Mouse (Mus musculus) MEL (cell line): ENCODE measurements around the gene Slfn2. TPM values are rescaled to one million over a fixed set of nuclear protein-coding genes. Genes with fewer than 3 reads are reported as not detected.

Experiments used
- DNase-seq: peaks from one replicate; pipeline ENCODE4 v3.0.0; 2011; ENCODE audit warnings: low read depth, low spot score
- H3K27ac ChIP-seq: 2 replicates; pipeline ENCODE4 v1.5.1; 2012; ENCODE audit warnings: low read depth, mild to moderate bottlenecking, control low read depth, low read length, moderate library complexity; ENCODE audit not compliant: control insufficient read depth
- H3K27me3 ChIP-seq, 2 experiments: fragments of 150-350 bp in 1 of 2; sonication (generic) in 1 of 2; 2 replicates each; pipeline ENCODE4 v1.6.1; 2012; ENCODE audit warnings: low read length in 2 of 2, mild to moderate bottlenecking in 2 of 2, improper control_type of control experiment in 1 of 2, moderate library complexity in 1 of 2; ENCODE audit not compliant: insufficient read depth in 2 of 2, control insufficient read depth in 1 of 2
- H3K36me3 ChIP-seq, 2 experiments: 2 replicates each; pipeline ENCODE4 v1.6.1; 2012 to 2014; ENCODE audit warnings: low read length in 2 of 2, improper control_type of control experiment in 1 of 2, inconsistent platforms in 1 of 2, mild to moderate bottlenecking in 1 of 2; ENCODE audit not compliant: insufficient read depth in 2 of 2, control insufficient read depth in 1 of 2
- H3K4me1 ChIP-seq, 2 experiments: fragments of 150-350 bp in 1 of 2; sonication (generic) in 1 of 2; 2 replicates each; pipeline ENCODE4 v1.6.1; 2012; ENCODE audit warnings: low read length in 2 of 2, improper control_type of control experiment in 1 of 2, mild to moderate bottlenecking in 1 of 2; ENCODE audit not compliant: insufficient read depth in 2 of 2, control insufficient read depth in 1 of 2
- H3K4me3 ChIP-seq, 2 experiments: fragments of 150-350 bp in 1 of 2; sonication (generic) in 1 of 2; 2 replicates each; pipeline ENCODE4 v1.5.1; 2012; ENCODE audit warnings: low read depth in 2 of 2, low read length in 2 of 2, mild to moderate bottlenecking in 2 of 2, moderate library complexity in 2 of 2, control low read depth in 1 of 2, improper control_type of control experiment in 1 of 2; ENCODE audit not compliant: control insufficient read depth in 1 of 2, insufficient read depth in 1 of 2
- H3K79me2 ChIP-seq: 2 replicates; pipeline ENCODE4 v1.6.1; 2012; ENCODE audit warnings: mild to moderate bottlenecking, low read length, moderate library complexity; ENCODE audit not compliant: control insufficient read depth, poor library complexity, insufficient read depth
- H3K9ac ChIP-seq: 2 replicates; pipeline ENCODE4 v1.6.1; 2012; ENCODE audit warnings: low read depth, mild to moderate bottlenecking, control low read depth, low read length, moderate library complexity; ENCODE audit not compliant: control insufficient read depth, poor library complexity, severe bottlenecking
- H3K9me3 ChIP-seq: fragments of 150-350 bp; sonication (generic); replicated peaks from 2 replicates; pipeline ENCODE4 v1.6.1; 2012; ENCODE audit warnings: mild to moderate bottlenecking, low read length, improper control_type of control experiment, moderate library complexity; ENCODE audit not compliant: insufficient read depth
- BHLHE40 ChIP-seq: IDR thresholded peaks from 2 replicates; pipeline ENCODE4 v1.6.1; 2012; ENCODE audit warnings: low read depth, mild to moderate bottlenecking, inconsistent platforms, low read length, improper control_type of control experiment, borderline replicate concordance
- E2F4 ChIP-seq: IDR thresholded peaks from 2 replicates; pipeline ENCODE4 v1.6.1; 2011; ENCODE audit warnings: low read depth, low read length, improper control_type of control experiment, borderline replicate concordance
- EP300 ChIP-seq, 2 experiments: IDR thresholded peaks; 2 replicates each; pipeline ENCODE4 v1.6.1; 2011; ENCODE audit warnings: improper control_type of control experiment in 2 of 2, low read length in 2 of 2, low read depth in 1 of 2, mild to moderate bottlenecking in 1 of 2
- GABPA ChIP-seq: IDR thresholded peaks from 2 replicates; pipeline ENCODE4 v1.6.1; 2012; ENCODE audit warnings: low read depth, mild to moderate bottlenecking, inconsistent platforms, low read length, improper control_type of control experiment, moderate library complexity
- GATA1 ChIP-seq: IDR thresholded peaks from 2 replicates; pipeline ENCODE4 v1.6.1; 2011; ENCODE audit warnings: low read depth, low read length, improper control_type of control experiment
- HCFC1 ChIP-seq: IDR thresholded peaks from 2 replicates; pipeline ENCODE4 v1.6.1; 2012; ENCODE audit warnings: low read depth, mild to moderate bottlenecking, inconsistent platforms, low read length, improper control_type of control experiment, moderate library complexity
- KAT2A ChIP-seq: conservative IDR thresholded peaks from 2 replicates; pipeline ENCODE4 v1.6.1; 2012; ENCODE audit warnings: low read depth, low read length, improper control_type of control experiment, inconsistent platforms
- MAZ ChIP-seq: IDR thresholded peaks from 2 replicates; pipeline ENCODE4 v1.6.1; 2012; ENCODE audit warnings: low read depth, mild to moderate bottlenecking, inconsistent platforms, low read length, improper control_type of control experiment
- MYB ChIP-seq: IDR thresholded peaks from 2 replicates; pipeline ENCODE4 v1.6.1; 2011; ENCODE audit warnings: mild to moderate bottlenecking, low read depth, low read length, improper control_type of control experiment
- MYC ChIP-seq: IDR thresholded peaks from 2 replicates; pipeline ENCODE4 v1.6.1; 2011; ENCODE audit warnings: low read depth, mild to moderate bottlenecking, low read length, improper control_type of control experiment, moderate library complexity
- NELFE ChIP-seq: IDR thresholded peaks from 2 replicates; pipeline ENCODE4 v1.6.1; 2011; ENCODE audit warnings: low read depth, low read length, improper control_type of control experiment
- NRF1 ChIP-seq: IDR thresholded peaks from 2 replicates; pipeline ENCODE4 v1.6.1; 2014; ENCODE audit warnings: low read depth, mild to moderate bottlenecking, inconsistent platforms, low read length, improper control_type of control experiment, moderate library complexity; ENCODE audit not compliant: poor library complexity, insufficient read depth, severe bottlenecking
- POLR2A ChIP-seq, 2 experiments: IDR thresholded peaks; 2 replicates each; pipeline ENCODE4 v1.6.1; 2011 to 2012; ENCODE audit warnings: low read length in 2 of 2, mild to moderate bottlenecking in 2 of 2, control low read depth in 1 of 2, improper control_type of control experiment in 1 of 2, low read depth in 1 of 2, moderate library complexity in 1 of 2; ENCODE audit not compliant: control insufficient read depth in 1 of 2, insufficient read depth in 1 of 2, poor library complexity in 1 of 2
- POLR2AphosphoS5 ChIP-seq: IDR thresholded peaks from 2 replicates; pipeline ENCODE4 v1.6.1; 2012; ENCODE audit warnings: low read depth, borderline replicate concordance, mild to moderate bottlenecking, inconsistent platforms, low read length, moderate library complexity, mixed read lengths
- RCOR1 ChIP-seq: IDR thresholded peaks from 2 replicates; pipeline ENCODE4 v1.6.1; 2012; ENCODE audit warnings: low read depth, mild to moderate bottlenecking, inconsistent platforms, low read length, improper control_type of control experiment
- SIN3A ChIP-seq: IDR thresholded peaks from 2 replicates; pipeline ENCODE4 v1.6.1; 2012; ENCODE audit warnings: low read length, improper control_type of control experiment, inconsistent platforms
- SMC3 ChIP-seq: IDR thresholded peaks from 2 replicates; pipeline ENCODE4 v1.6.1; 2011; ENCODE audit warnings: low read depth, low read length, improper control_type of control experiment
- TCF12 ChIP-seq: IDR thresholded peaks from 2 replicates; pipeline ENCODE4 v1.6.1; 2014; ENCODE audit warnings: low read depth, mild to moderate bottlenecking, inconsistent platforms, low read length, improper control_type of control experiment, moderate library complexity
- USF1 ChIP-seq: IDR thresholded peaks from 2 replicates; pipeline ENCODE4 v1.6.1; 2014; ENCODE audit warnings: low read depth, mild to moderate bottlenecking, inconsistent platforms, low read length, improper control_type of control experiment, moderate library complexity
- USF2 ChIP-seq, 2 experiments: IDR thresholded peaks; 2 replicates each; pipeline ENCODE4 v1.6.1; 2011 to 2012; ENCODE audit warnings: improper control_type of control experiment in 2 of 2, low read length in 2 of 2, borderline replicate concordance in 1 of 2, inconsistent platforms in 1 of 2, low read depth in 1 of 2, mild to moderate bottlenecking in 1 of 2; ENCODE audit not compliant: insufficient read depth in 1 of 2
- ZC3H11A ChIP-seq: IDR thresholded peaks from 2 replicates; pipeline ENCODE4 v1.6.1; 2012; ENCODE audit warnings: low read depth, mild to moderate bottlenecking, inconsistent platforms, low read length, improper control_type of control experiment
- ZMIZ1 ChIP-seq: IDR thresholded peaks from 2 replicates; pipeline ENCODE4 v1.6.1; 2012; ENCODE audit warnings: low read depth, mild to moderate bottlenecking, inconsistent platforms, low read length, improper control_type of control experiment, moderate library complexity
- ZNF384 ChIP-seq: IDR thresholded peaks from 2 replicates; pipeline ENCODE4 v1.6.1; 2012; ENCODE audit warnings: low read depth, mild to moderate bottlenecking, inconsistent platforms, low read length, improper control_type of control experiment
- polyA plus RNA-seq, 2 experiments: library from polyadenylated mRNA; stranded (reverse) in 1 of 2; unstranded in 1 of 2; fragments of >175 nt in 1 of 2; fragments of >200 nt in 1 of 2; gene quantifications; 2 replicates each; pipeline versions ENCODE4 v1.2.1 to v1.2.4; 2012; ENCODE audit warnings: low replicate concordance in 2 of 2, low read depth in 1 of 2; ENCODE audit not compliant: insufficient read length in 2 of 2, insufficient read depth in 1 of 2, missing spikeins in 1 of 2
- total RNA-seq: library from RNA; depleted of rRNA; stranded (reverse); fragments of 300-350 nt; gene quantifications from 2 replicates; pipeline ENCODE4 v1.2.3, GENCODE M21; 2012

Gene Slfn2
- total and polyA plus RNA-seq, 3 experiments, result 0.07 to 0.46 TPM; not detected in 1

DNA sequence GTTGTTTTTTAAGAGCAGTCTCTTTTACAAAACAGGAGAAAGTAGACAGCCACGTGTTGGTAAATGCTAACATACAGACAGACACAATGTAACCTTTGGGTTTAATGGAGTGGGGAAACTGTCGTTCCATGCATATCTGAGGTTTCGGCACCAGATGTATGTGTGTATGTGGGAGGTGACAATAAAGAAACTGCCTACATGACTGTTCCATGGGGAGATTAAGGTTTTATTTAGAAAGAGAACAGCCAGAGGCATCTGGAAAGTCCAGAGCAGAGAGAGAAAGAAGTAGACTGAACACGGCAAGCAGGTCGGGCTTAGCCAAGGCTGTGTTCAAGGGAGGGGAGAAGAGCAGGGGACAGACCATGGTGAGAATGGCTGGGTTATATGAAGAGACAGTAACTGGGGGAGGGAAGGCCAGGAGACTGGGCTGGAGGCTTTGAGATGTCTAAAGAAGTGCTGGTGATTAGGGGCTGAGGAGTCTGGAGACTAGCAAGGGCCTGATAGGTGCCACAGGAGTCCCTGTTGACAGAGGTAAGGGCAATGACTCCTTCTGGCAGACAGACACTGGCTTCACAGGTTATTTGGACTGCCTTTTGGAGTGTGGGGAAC, 4.4 kb upstream of the Slfn2 start:
- H3K4me1 ChIP-seq, result peaks cover under 1 to 2% of the 10 kb centered on the region in 2 experiments; a peak in 3 of 4 replicates
- H3K27me3 ChIP-seq, result no peaks in the 10 kb centered on the region
- H3K27ac ChIP-seq, result no peak overlapping the region
- TF ChIP-seq RCOR1, result no peak
- TF ChIP-seq MYB, result no peak
- TF ChIP-seq ZMIZ1, result no peak
- no peak for TF ChIP-seq E2F4
- TF ChIP-seq HCFC1, result no peak
- TF ChIP-seq ZC3H11A, result no peak
- TF ChIP-seq USF2 (IDR thresholded peaks at IDR 0.05; ENCODE audit: borderline replicate concordance in 1 of 2, insufficient read depth in 1 of 2, low read depth in 1 of 2, low read length in 2 of 2), result no peak
- no peak for TF ChIP-seq GABPA
- no peak for TF ChIP-seq MYC
- TF ChIP-seq GATA1, result no peak
- no peak for TF ChIP-seq NELFE
- TF ChIP-seq NRF1, result no peak
- TF ChIP-seq KAT2A, result no peak
- TF ChIP-seq EP300 (IDR thresholded peaks at IDR 0.05; ENCODE audit: low read depth in 1 of 2, low read length in 2 of 2), result no peak
- TF ChIP-seq SIN3A, result no peak
- TF ChIP-seq POLR2A (IDR thresholded peaks at IDR 0.05; ENCODE audit: control insufficient read depth in 1 of 2, insufficient read depth in 1 of 2, low read depth in 1 of 2, low read length in 2 of 2, poor library complexity in 1 of 2), result no peak
- no peak for TF ChIP-seq MAZ
- TF ChIP-seq BHLHE40, result no peak
- TF ChIP-seq SMC3, result no peak
- no peak for TF ChIP-seq TCF12
- H3K36me3 ChIP-seq, result peaks cover under 1 to 1% of the 10 kb centered on the region in 2 experiments; a peak in 2 of 4 replicates
- no peaks in the 10 kb centered on the region for H3K79me2 ChIP-seq
- no peak overlapping the region for H3K4me3 ChIP-seq
- H3K9me3 ChIP-seq, result no peaks in the 10 kb centered on the region
- no peak overlapping the region for H3K9ac ChIP-seq
- DNase-seq, result no peak

DNA sequence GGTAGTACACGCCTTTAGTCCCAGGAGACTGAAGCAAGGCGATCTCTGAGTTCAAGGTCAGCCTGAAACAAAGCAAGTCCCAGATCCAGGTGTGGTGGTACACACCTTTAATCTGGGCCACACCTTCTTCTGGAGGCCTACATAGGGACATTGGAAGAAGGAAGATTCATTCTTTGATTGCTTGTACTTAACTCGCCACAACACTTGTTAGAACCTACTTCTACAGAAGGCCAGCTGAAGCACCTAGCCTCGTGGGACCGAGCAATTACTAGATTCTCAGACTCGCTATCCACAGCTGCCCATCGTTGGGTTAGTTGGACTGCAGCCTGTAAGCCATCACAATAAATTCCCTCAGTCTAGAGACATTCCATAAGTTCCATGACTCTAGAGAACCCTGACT, 3.1 kb upstream of the Slfn2 start:
- TF ChIP-seq USF1 (no peak), USF2 (IDR thresholded peaks at IDR 0.05; ENCODE audit: borderline replicate concordance in 1 of 2, insufficient read depth in 1 of 2, low read depth in 1 of 2, low read length in 2 of 2) (no peak), ZNF384 (no peak), POLR2AphosphoS5 (no peak), TCF12 (no peak)
- Histone ChIP-seq H3K9me3 (no peaks in the 10 kb centered on the region), H3K27ac (no peak overlapping the region), H3K79me2 (peaks cover 3% of the 10 kb centered on the region), H3K4me3 (no peak overlapping the region), H3K4me1 (peaks cover 6 to 11% of the 10 kb centered on the region in 2 experiments), H3K36me3 (peaks cover 1 to 9% of the 10 kb centered on the region in 2 experiments; a peak in 2 of 4 replicates), H3K9ac (no peak overlapping the region), H3K27me3 (no peaks in the 10 kb centered on the region)
- no peak for DNase-seq
